Mouse (Mus musculus): Measurements from ENCODE around the gene Hagh.

Gene Hagh

GRCm38 (mm10) chr17:24913984-24914383, 74.0 kb downstream of the Hagh start:
- no peak for DNase-seq

Measured in cerebellum, adult 11-12 months (tissue).